Mouse (Mus musculus) cerebellum, adult 9-10 months (tissue): ENCODE measurements around the gene Pla2g2e.
"Not testable (repeated sequence)": the region's sequence is repeated elsewhere in the genome, so short reads cannot be mapped to it uniquely, and the experiment has no call there.

ENCODE experiments used
- DNase-seq: peaks from one replicate; pipeline ENCODE4 v3.0.0; 2022

The Pla2g2e gene

GRCm38 (mm10) chr4:138884261-138884660 is 6.5 kb downstream of the Pla2g2e start:
- peak; percentile 84 for DNase-seq

DNA sequence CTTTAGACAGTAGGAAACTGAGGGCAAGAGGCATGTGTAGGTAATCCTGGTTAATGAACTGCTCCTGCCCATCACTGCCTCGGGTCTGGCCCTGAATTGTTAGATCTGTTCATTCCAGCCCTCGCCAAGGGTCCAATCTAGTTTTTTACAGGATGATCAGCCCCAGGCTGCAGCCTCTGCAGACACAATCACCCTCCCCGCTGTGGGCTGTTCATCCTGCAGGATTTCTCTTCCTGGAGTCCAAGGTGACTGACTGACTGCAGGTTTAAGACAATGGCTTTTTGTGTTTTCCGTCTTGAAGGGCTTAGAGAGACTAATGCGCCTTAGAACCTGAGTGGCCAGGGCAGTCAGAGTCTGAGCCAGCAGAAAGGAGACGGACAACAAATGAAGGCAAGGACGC is 11.4 kb downstream of the Pla2g2e start:
- DNase-seq = no peak

- DNase-seq = no peak
Observed at GRCm38 (mm10) chr4:138889635-138890034, 11.9 kb downstream of the Pla2g2e start.

DNA sequence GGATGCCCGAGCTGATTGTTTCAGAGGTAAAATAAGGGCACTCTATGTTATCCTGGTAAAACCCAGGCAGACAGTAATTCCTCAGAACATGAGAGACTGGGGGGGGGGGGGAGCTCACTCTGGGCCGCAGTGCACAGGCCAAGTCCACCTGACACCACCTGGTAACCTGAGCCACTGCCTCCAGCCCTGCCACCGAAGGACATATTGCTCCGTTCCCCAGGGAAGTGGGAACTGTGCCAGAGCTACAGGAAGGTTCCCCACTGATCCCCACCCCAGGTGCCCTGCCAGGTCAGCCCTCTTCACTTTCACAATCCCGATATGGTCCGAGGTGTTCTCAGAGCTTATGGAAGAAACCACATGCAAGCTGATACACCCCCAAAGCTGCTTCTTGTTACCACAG is 14.9 kb downstream of the Pla2g2e start:
- DNase-seq = no peak

GRCm38 (mm10) chr4:138893789-138894188 is 16.0 kb downstream of the Pla2g2e start:
- DNase-seq = not testable (repeated sequence)

DNA sequence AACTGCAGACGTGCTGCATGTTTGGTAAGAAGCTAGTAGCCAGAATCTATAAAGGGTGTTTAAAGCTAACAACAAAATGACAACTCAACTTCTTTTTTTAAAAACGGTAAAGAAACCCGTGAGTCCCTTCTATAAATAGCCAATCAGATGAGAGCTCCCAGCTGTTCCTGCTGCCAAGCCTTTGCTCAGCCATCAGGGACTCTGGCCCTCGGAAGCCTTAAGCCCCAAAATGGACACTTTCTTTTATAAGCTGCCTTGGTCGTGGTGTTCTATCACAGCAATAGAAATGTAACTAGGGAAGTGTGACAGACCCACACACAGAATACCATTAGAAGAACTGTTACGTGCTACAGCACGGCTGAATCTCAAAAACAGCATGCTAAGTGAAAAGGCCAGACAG is 21.6 kb downstream of the Pla2g2e start:
- no peak for DNase-seq

DNA sequence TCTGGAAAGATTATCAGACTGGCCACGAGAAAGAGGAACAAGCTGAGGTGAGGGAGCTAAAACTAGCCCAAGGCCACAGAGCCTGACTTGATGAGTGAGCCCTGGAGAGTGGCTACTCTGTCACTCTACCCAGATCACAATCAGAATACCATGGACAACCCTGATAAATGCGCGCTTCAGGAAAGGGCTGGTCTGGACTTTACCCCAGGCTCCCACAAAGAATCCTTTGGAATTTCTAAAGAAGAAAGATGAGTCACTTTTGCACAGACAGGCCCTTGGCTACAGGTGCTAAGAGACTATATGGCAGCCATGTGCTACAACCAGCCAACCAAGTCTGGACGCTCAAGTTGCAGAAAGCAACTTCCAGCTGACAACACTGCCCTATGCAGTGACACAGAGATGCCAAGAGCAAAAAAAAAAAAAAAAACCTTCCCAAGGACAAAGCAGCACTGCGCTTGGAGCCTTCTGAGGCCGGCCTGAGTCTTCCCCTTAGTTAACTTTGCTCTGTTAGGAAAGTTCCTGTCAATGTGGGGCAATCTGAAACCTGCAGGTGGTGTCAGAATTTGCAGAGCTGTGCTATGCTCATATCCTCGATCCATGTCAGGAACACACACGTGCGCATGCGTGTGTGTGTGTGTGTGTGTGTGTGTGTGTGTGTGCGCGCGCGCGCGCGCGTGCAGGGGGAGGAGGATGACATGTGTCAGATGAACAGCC is 28.0 kb downstream of the Pla2g2e start:
- no peak for DNase-seq

DNA sequence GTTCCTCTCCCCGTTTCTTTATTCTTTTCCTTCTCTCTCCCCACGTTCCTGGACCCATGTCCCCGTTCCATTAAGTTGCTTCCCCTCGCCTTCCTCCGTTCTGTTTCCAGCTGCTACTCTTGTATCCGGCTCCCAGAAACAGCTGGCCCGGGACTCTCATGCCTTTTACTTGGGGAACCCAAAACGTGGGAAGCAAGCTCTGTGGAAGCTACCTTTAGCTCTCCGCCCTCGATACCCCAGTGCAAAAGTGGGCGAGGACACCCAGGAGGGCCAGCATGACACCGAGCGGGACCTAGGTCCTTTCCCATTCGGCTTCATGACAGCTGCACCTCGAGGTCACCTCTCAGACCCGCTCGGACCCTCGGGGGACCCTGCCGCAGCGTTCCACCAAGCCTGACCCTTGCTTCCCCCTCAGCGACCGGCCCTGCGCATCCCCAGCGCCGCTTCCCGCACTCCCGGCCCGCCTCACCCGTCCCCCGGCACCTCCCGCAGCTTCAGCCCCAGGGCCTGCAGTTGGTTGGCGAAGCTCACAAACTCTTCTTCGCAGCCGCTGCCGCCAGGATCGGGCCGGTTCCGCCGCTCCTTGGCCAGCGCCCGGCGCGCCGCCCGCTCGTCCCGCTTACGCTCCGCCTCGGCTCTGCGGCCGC is 35.5 kb downstream of the Pla2g2e start:
- peak; percentile 29 for DNase-seq

GRCm38 (mm10) chr4:138913797-138914196 is 36.1 kb downstream of the Pla2g2e start, which contains the start of gene Otud3:
Gene Otud3 (minus strand): TSS chr4:138913945.
- DNase-seq = peak; percentile 98

GRCm38 (mm10) chr4:138917282-138917681 is 39.5 kb downstream of the Pla2g2e start:
- no peak for DNase-seq

DNA sequence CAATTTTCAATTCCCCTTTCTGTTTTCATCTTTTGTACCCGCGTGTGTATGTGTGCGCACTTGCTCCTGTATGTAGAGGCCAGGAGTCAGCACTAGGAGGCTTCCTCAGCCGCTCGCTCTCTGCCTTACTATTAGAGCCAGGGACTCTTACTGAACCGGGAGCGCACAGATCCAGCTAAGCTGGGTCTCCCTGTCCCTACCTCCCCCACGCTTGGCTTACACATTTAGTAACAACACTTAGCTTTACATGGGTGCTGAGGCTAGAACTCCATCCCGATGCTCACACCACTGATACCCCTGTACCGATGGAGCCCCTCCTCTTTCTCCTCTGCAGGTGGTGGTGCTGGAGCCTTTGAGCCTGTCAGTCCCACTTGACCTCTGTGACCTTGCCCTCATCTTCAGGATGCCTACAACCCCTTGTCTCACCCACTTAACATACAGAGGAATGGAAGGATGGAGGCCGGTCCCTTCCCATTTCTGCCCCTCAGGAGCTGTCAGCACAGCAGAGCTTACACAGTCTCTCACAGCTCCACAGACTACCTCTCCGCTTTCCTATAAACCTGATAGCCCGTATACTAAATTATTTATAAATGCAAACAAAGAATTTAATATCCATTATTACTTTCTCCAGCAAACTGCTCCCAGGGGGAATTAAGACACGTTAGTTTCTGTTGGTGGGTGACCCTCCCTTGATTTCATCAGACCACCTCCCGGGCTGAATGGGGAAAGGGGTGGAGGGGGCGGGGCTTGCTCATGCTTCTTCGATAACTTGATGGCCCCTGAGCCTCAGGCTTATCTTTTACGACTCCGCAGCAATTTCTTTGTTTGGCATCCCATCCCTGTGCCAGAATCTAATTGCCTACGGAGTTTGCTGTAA is 43.8 kb downstream of the Pla2g2e start:
- no peak for DNase-seq

GRCm38 (mm10) chr4:138922131-138922459 is 44.4 kb downstream of the Pla2g2e start:
- DNase-seq = peak; percentile 91

GRCm38 (mm10) chr4:138925561-138925960 is 47.8 kb downstream of the Pla2g2e start:
- DNase-seq = no peak
